Mouse (Mus musculus) adrenal gland, adult 8-10 months (tissue): ENCODE results near the gene Arhgdig. TPM values are rescaled to one million over a fixed set of nuclear protein-coding genes. Genes with fewer than 3 reads are reported as not detected.
A peak's percentile ranks its signal among the peaks of the same experiment; 100 is the strongest.
"Not testable (repeated sequence)": the region's sequence is repeated elsewhere in the genome, so short reads cannot be mapped to it uniquely, and the experiment has no call there.

Experiments
- DNase-seq: peaks from one replicate; pipeline ENCODE4 v3.0.0; 2022
- total RNA-seq, 4 experiments: library from RNA; stranded (reverse); gene quantifications; 2 replicates each; pipeline ENCODE4 v1.2.4; 2022

Gene Arhgdig
- total RNA-seq, 4 experiments from 2014 or later: 14.5 to 30.7 (median 20.6) TPM

- peak; percentile 61 for DNase-seq
Observed at GRCm38 (mm10) chr17:26203321-26203811, 4.2 kb downstream of the Arhgdig start.

- no peak for DNase-seq
Observed at GRCm38 (mm10) chr17:26202737-26203136, 4.8 kb downstream of the Arhgdig start, which contains the start of gene Rgs11. Rgs11 (plus strand) TSS chr17:26202951.

- DNase-seq: peak; percentile 64
Observed at GRCm38 (mm10) chr17:26201998-26202397, 5.6 kb downstream of the Arhgdig start.

- no peak for DNase-seq
Observed at GRCm38 (mm10) chr17:26200831-26201705, 6.5 kb downstream of the Arhgdig start.

GRCm38 (mm10) chr17:26198892-26199291 lies 8.7 kb downstream of the Arhgdig start, which contains the start of gene Pdia2:
Pdia2 (minus strand) TSS chr17:26199087.
- no peak for DNase-seq

- DNase-seq: no peak
Observed at GRCm38 (mm10) chr17:26192481-26193190, 14.9 kb downstream of the Arhgdig start.

GRCm38 (mm10) chr17:26191486-26191885 lies 16.1 kb downstream of the Arhgdig start:
- not testable (repeated sequence) for DNase-seq

GRCm38 (mm10) chr17:26188091-26188805 lies 19.3 kb downstream of the Arhgdig start:
- no peak for DNase-seq

- no peak for DNase-seq
Observed at GRCm38 (mm10) chr17:26187592-26187991, 20.0 kb downstream of the Arhgdig start.

- no peak for DNase-seq
Observed at GRCm38 (mm10) chr17:26181179-26181578, 26.4 kb downstream of the Arhgdig start.

GRCm38 (mm10) chr17:26178611-26179010 lies 29.0 kb downstream of the Arhgdig start:
- DNase-seq: no peak

- not testable (repeated sequence) for DNase-seq
Observed at GRCm38 (mm10) chr17:26175248-26175647, 32.3 kb downstream of the Arhgdig start.

- no peak for DNase-seq
Observed at GRCm38 (mm10) chr17:26168039-26168438, 39.5 kb downstream of the Arhgdig start.

GRCm38 (mm10) chr17:26162736-26163135 lies 44.9 kb downstream of the Arhgdig start:
- DNase-seq: no peak

- no peak for DNase-seq
Observed at GRCm38 (mm10) chr17:26151886-26152630, 55.5 kb downstream of the Arhgdig start.

Other genes with a start within 250 kb of the Arhgdig start
- 10 to 100 TPM; 20.1 to 34.6 (median 24.9) TPM for gene Capn15, start 222.0 kb downstream of the Arhgdig start, total RNA-seq
- gene Rab11fip3, start 138.2 kb downstream of the Arhgdig start, total RNA-seq: 10 to 100 TPM; 22.7 to 37.2 (median 29.9) TPM
- gene Decr2, start 117.4 kb downstream of the Arhgdig start, total RNA-seq: 10 to 100 TPM; 23.0 to 26.8 (median 24.2) TPM
- gene Nme4, start 112.2 kb downstream of the Arhgdig start, total RNA-seq: 10 to 100 TPM in 1 of 4 experiments, 1 to 10 TPM in 3; 2.1 to 10.4 (median 6.0) TPM
- 10 to 100 TPM in 3 of 4 experiments, 1 to 10 TPM in 1; 7.8 to 14.9 (median 12.0) TPM for gene Tmem8, start 94.5 kb downstream of the Arhgdig start, total RNA-seq
- gene Mrpl28, start 84.3 kb downstream of the Arhgdig start, total RNA-seq: 10 to 100 TPM; 96.1 to 98.0 (median 96.8) TPM
- 10 to 100 TPM; 42.6 to 52.2 (median 46.2) TPM for gene Axin1, start 69.1 kb downstream of the Arhgdig start, total RNA-seq
- gene Pdia2, start 8.7 kb downstream of the Arhgdig start, total RNA-seq: 1 to 10 TPM; 1.8 to 3.7 (median 2.4) TPM
- 100 to 1,000 TPM in 2 of 4 experiments, 10 to 100 TPM in 2; 47.1 to 158 (median 93.6) TPM for gene Rgs11, start 4.8 kb downstream of the Arhgdig start, total RNA-seq
- 100 to 1,000 TPM; 108 to 126 (median 119) TPM for gene Fam234a, start 36.5 kb upstream of the Arhgdig start, total RNA-seq
- gene Luc7l, start 45.1 kb upstream of the Arhgdig start, total RNA-seq: 10 to 100 TPM; 52.9 to 90.2 (median 70.1) TPM
- gene Neurl1b, start 207.0 kb upstream of the Arhgdig start, total RNA-seq: 10 to 100 TPM; 36.0 to 59.9 (median 52.3) TPM